Mouse (Mus musculus) midbrain, embryonic 16.5 days (tissue): ENCODE measurements at regions not wholly inside any gene's neighbourhood (a gene's known extent, or its start where the extent isn't known, plus 50 kb on each side); places are given as distances from the start of the nearest gene placed in this dataset.

ENCODE experiments used
- ATAC-seq: fragments of 200-750 bp; cut with Nextera tagmentation; 2 replicates; pipeline ENCODE4 v1.8.0; 2017; ENCODE audit warnings: moderate TSS enrichment
- H3K27ac ChIP-seq: fragments of 300-500 bp; sonication (generic); 2 replicates; pipeline ENCODE4 v1.5.1; 2014; ENCODE audit warnings: mild to moderate bottlenecking, low read length, mixed read lengths
- H3K27me3 ChIP-seq: fragments of 300-500 bp; sonication (generic); 2 replicates; pipeline ENCODE4 v1.6.1; 2014; ENCODE audit warnings: low read depth, low read length, mixed read lengths; ENCODE audit not compliant: control insufficient read depth, insufficient read depth
- H3K36me3 ChIP-seq: fragments of 300-500 bp; sonication (generic); 2 replicates; pipeline ENCODE4 v1.6.1; 2014; ENCODE audit warnings: mild to moderate bottlenecking, low read length, moderate library complexity, mixed read lengths; ENCODE audit not compliant: control insufficient read depth, insufficient read depth
- H3K4me1 ChIP-seq: fragments of 300-500 bp; sonication (generic); 2 replicates; pipeline ENCODE4 v1.6.1; 2014; ENCODE audit warnings: mild to moderate bottlenecking, low read length, mixed read lengths; ENCODE audit not compliant: control insufficient read depth, insufficient read depth
- H3K4me2 ChIP-seq: fragments of 300-500 bp; sonication (generic); 2 replicates; pipeline ENCODE4 v1.6.1; 2014; ENCODE audit warnings: mild to moderate bottlenecking, low read length, mixed read lengths
- H3K4me3 ChIP-seq: fragments of 300-500 bp; sonication (generic); 2 replicates; pipeline ENCODE4 v1.5.1; 2014; ENCODE audit warnings: low read depth, mild to moderate bottlenecking, low read length, moderate library complexity, mixed read lengths
- H3K9ac ChIP-seq: fragments of 300-500 bp; sonication (generic); 2 replicates; pipeline ENCODE4 v1.6.1; 2014; ENCODE audit warnings: low read depth, low read length, mixed read lengths
- H3K9me3 ChIP-seq: fragments of 300-500 bp; sonication (generic); replicated peaks from 2 replicates; pipeline ENCODE4 v1.6.1; 2014; ENCODE audit warnings: mild to moderate bottlenecking, low read length, mixed read lengths; ENCODE audit not compliant: control insufficient read depth, poor library complexity, severe bottlenecking
- whole genome bisulfite sequencing: fragments of 180-500 bp; shearing (Covaris S2); extraction: QIAGEN DNeasy Blood & Tissue Kit; methylation state at CpG from one replicate; pipeline ENCODE4 v1.1.7; 2014; 5-methylcytosine and 5-hydroxymethylcytosine counted together

DNA sequence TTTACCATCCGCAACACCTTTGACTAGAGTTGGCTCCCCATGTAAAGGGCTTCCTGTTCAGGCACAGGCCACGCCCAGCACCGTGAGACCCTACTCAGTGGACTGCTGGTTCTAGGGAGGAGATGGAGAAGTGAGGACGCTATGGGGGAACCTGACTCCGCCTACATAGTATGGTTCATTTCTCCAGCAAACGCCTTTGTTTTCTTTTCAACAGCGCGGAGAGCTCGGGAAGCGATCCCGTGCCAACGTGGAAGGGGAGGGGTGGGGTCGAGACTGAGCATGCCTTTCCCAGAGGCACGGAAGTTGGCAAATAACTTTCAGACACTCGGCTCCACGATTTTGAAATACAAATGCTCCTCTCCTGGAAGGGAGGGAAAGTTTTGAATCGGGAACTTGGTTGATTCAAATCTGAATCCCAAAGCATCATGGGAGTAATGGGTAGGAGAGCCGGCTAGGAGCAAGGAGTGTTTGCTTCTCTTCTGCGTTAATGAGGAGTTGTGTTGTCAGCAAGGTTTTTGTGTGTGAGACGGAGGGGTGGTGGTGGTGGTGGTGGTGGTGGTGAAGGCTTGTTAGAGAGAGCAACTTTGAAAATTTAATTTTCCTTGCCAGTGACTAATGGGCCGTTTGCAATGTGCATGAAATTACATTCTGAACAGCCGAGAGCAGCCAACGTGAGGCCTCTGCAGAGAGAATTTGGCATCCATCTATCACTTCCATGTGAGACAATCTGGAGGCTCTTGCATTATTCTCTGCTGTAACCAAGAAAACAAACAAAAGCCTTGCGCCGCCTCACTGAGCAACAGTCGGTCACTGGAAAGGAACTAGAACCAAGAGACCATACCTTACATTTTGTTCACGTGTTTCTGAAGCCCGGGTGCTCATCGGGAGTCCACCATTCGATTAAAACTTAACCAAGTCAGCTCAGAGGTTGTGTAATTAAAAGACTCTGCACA lies 89.9 kb upstream of the Gm9887 start:
- Histone ChIP-seq H3K9ac (peak overlapping the region; percentile 33), H3K4me2 (peak overlapping the region; percentile 59), H3K4me1 (peaks cover 4% of the 10 kb centered on the region), H3K27ac (0 out of 2 replicates have a peak overlapping the region, but pooled peaks have one; percentile 4), H3K36me3 (no peaks in the 10 kb centered on the region), H3K9me3 (no peaks in the 10 kb centered on the region), H3K27me3 (no peaks in the 10 kb centered on the region), H3K4me3 (peak overlapping the region; percentile 35)
- WGBS: 21% methylated on average over 30 of the region's 30 CpGs
- ATAC-seq: peak; percentile 80

DNA sequence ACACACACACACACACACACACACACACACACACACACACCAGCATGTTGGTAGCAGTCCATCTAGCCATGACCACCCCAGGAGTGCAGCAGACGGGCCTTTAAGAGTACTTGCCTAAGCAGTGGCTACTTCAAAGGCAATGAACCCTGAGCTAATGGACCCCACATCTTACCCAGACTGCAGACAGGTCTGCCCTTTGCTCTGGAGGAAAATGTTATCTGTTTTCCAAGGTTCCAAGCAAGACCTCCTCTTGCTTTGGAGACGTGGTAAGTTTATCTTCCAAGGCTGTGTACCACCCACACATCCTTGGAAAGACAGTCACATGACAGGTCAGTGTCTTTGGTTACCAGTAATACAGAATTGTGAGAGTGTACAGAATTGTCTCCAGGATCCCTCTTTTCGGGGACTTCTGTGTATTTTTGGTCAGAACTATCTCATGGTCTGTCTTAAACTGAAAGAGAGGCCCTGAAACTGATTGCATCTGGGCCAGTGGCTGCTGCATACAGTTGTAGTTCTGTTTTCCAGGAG lies 88.4 kb upstream of the Gm9887 start:
- Histone ChIP-seq H3K4me1 (peaks cover 4% of the 10 kb centered on the region), H3K27me3 (no peaks in the 10 kb centered on the region), H3K9ac (no peak overlapping the region), H3K27ac (no peak overlapping the region), H3K4me2 (no peak overlapping the region), H3K9me3 (no peaks in the 10 kb centered on the region), H3K4me3 (no peak overlapping the region), H3K36me3 (no peaks in the 10 kb centered on the region)
- no peak for ATAC-seq
- 76% methylated on average over 3 of the region's 3 CpGs for WGBS

- H3K4me3 ChIP-seq: no peak overlapping the region
- 79% methylated on average over 14 of the region's 14 CpGs for WGBS
- H3K4me1 ChIP-seq: peaks cover 4% of the 10 kb centered on the region
- H3K27me3 ChIP-seq: no peaks in the 10 kb centered on the region
- H3K9me3 ChIP-seq: no peaks in the 10 kb centered on the region
- no peak overlapping the region for H3K4me2 ChIP-seq
- no peak overlapping the region for H3K27ac ChIP-seq
- ATAC-seq: no peak
- H3K9ac ChIP-seq: no peak overlapping the region
- no peaks in the 10 kb centered on the region for H3K36me3 ChIP-seq
Observed at GRCm38 (mm10) chr12:69458170-69458841, 86.0 kb upstream of the Gm9887 start.

GRCm38 (mm10) chr12:69456746-69457145 lies 84.5 kb upstream of the Gm9887 start:
- Histone ChIP-seq H3K36me3 (no peaks in the 10 kb centered on the region), H3K27ac (no peak overlapping the region), H3K4me1 (peaks cover 2% of the 10 kb centered on the region; the same call in 1 of the 2 replicates), H3K4me2 (no peak overlapping the region), H3K27me3 (no peaks in the 10 kb centered on the region), H3K9ac (no peak overlapping the region), H3K9me3 (no peaks in the 10 kb centered on the region), H3K4me3 (no peak overlapping the region)
- WGBS: 84% methylated on average over 3 of the region's 3 CpGs
- ATAC-seq: no peak

DNA sequence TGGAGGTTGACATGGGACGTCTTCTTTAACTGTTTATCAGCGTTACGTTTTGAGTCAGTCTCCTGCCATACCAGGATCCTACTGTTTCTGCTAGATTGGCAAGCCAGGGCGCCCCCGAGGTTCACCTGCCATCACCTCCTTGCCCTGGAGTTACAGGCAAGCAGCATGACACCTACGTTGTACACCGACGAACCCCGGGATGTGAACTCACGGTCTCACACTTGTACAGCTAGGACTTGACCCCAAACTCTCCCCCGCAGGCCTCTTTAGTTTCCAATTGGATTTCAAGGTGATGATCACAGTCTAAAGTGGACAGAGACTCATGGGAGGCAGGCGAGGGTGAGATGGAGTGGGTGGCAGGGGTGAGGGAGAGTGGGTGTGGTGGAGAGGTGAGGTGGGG lies 83.9 kb upstream of the Gm9887 start:
- 86% methylated on average over 12 of the region's 12 CpGs for WGBS
- Histone ChIP-seq H3K27ac (no peak overlapping the region), H3K9me3 (no peaks in the 10 kb centered on the region), H3K4me3 (no peak overlapping the region), H3K36me3 (no peaks in the 10 kb centered on the region), H3K4me1 (no peaks in the 10 kb centered on the region), H3K9ac (no peak overlapping the region), H3K27me3 (no peaks in the 10 kb centered on the region), H3K4me2 (no peak overlapping the region)
- no peak for ATAC-seq

DNA sequence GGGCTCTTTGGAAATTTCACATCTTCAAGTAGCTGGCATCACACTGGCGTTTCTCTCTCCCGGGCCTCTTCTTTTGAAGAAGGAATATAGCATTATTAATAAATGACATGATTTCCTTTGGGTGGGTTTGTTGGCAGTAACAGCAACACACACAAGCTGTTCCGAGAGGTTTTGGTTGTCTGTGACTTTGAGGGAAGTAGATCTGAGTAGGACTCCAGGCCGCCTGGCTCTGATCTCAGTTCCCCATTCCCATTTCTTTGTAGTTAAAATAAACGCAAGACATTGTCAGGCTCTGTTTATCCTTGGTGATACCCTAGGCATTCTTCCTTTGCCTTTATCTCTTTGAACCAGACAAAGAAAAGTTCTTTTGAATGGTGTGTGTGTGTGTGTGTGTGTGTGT lies 83.3 kb upstream of the Gm9887 start:
- Histone ChIP-seq H3K27me3 (no peaks in the 10 kb centered on the region), H3K4me3 (no peak overlapping the region), H3K9me3 (no peaks in the 10 kb centered on the region), H3K27ac (no peak overlapping the region), H3K9ac (no peak overlapping the region), H3K36me3 (no peaks in the 10 kb centered on the region), H3K4me1 (no peaks in the 10 kb centered on the region), H3K4me2 (no peak overlapping the region)
- no peak for ATAC-seq
- 54% methylated on average over 5 of the region's 5 CpGs for WGBS

- H3K36me3 ChIP-seq: no peaks in the 10 kb centered on the region
- H3K27ac ChIP-seq: no peak overlapping the region
- no peaks in the 10 kb centered on the region for H3K4me1 ChIP-seq
- no peaks in the 10 kb centered on the region for H3K27me3 ChIP-seq
- H3K4me3 ChIP-seq: no peak overlapping the region
- no peaks in the 10 kb centered on the region for H3K9me3 ChIP-seq
- no peak for ATAC-seq
- no peak overlapping the region for H3K9ac ChIP-seq
- WGBS: 87% methylated on average over 6 of the region's 6 CpGs
- no peak overlapping the region for H3K4me2 ChIP-seq
Observed at GRCm38 (mm10) chr12:69453544-69453943, 81.3 kb upstream of the Gm9887 start.

DNA sequence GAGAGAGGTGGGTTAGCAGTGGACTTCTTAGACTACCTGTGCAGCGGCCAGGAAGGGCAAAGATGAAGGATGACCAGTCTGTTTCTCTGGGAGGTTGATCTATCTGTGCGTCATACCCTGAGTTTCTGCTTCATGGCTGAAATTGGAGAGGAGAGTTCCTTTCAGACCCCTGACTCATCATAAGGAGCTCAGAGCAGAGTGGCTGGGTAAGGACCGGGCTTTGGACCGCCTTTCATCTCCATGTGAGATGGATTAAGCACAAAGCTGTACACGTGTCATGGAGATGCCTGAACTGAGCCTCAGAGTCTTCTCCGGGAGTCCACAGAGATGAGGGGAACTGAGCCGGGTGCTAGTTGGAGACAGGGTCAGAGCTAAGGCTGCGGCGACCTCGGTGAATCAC lies 80.7 kb upstream of the Gm9887 start:
- WGBS: 84% methylated on average over 10 of the region's 10 CpGs
- ATAC-seq: no peak
- no peaks in the 10 kb centered on the region for H3K4me1 ChIP-seq

GRCm38 (mm10) chr12:69451110-69451509 lies 78.9 kb upstream of the Gm9887 start:
- Histone ChIP-seq H3K27ac (no peak overlapping the region), H3K4me3 (no peak overlapping the region), H3K9ac (no peak overlapping the region), H3K4me1 (peaks cover 15% of the 10 kb centered on the region), H3K36me3 (no peaks in the 10 kb centered on the region), H3K9me3 (no peaks in the 10 kb centered on the region), H3K27me3 (no peaks in the 10 kb centered on the region), H3K4me2 (no peak overlapping the region)
- ATAC-seq: no peak
- 61% methylated on average over 6 of the region's 6 CpGs for WGBS

More for the DNA sequence above, 80.7 kb upstream of the Gm9887 start:
- H3K9ac ChIP-seq: no peak overlapping the region
- H3K4me3 ChIP-seq: no peak overlapping the region
- no peak overlapping the region for H3K27ac ChIP-seq
- H3K9me3 ChIP-seq: no peaks in the 10 kb centered on the region
- no peaks in the 10 kb centered on the region for H3K36me3 ChIP-seq
- no peak overlapping the region for H3K4me2 ChIP-seq
- H3K27me3 ChIP-seq: no peaks in the 10 kb centered on the region
